Mouse (Mus musculus) liver, adult 2 months (tissue): ENCODE data around the gene Nnmt.

Experiments
- CTCF ChIP-seq: fragments of 200-500 bp; IDR thresholded peaks from 2 replicates; pipeline ENCODE4 v1.5.1; 2011; ENCODE audit warnings: low read depth, low read length, control low read depth
- POLR2A ChIP-seq: fragments of 200-500 bp; IDR thresholded peaks from 2 replicates; pipeline ENCODE4 v1.6.1; 2011; ENCODE audit warnings: low read length, control low read depth; ENCODE audit not compliant: insufficient read depth; ENCODE audit errors: extremely low read depth

- no peak for TF ChIP-seq POLR2A
- no peak for TF ChIP-seq CTCF
Measured at GRCm38 (mm10) chr9:48549056-48549455, 55.9 kb downstream of the Nnmt start.
